Mouse (Mus musculus) C2C12 (cell line): ENCODE measurements around the gene Hacd3.

Experiments used
- CEBPB ChIP-seq: IDR thresholded peaks from one replicate; pipeline ENCODE4 v1.6.1; 2011; ENCODE audit warnings: low read depth, mild to moderate bottlenecking, control low read depth, moderate library complexity
- CTCF ChIP-seq: IDR thresholded peaks from one replicate; pipeline ENCODE4 v1.5.1; 2011; ENCODE audit not compliant: control insufficient read depth, insufficient read depth, insufficient read length
- MYOD1 ChIP-seq: IDR thresholded peaks from one replicate; pipeline ENCODE4 v1.6.1; 2011; ENCODE audit warnings: low read depth; ENCODE audit not compliant: control insufficient read depth, insufficient read length
- MYOG ChIP-seq: IDR thresholded peaks from one replicate; pipeline ENCODE4 v1.6.1; 2011; ENCODE audit not compliant: control insufficient read depth, insufficient read length; ENCODE audit errors: extremely low read depth
- USF1 ChIP-seq: IDR thresholded peaks from one replicate; pipeline ENCODE4 v1.6.1; 2011; ENCODE audit warnings: low read depth, mild to moderate bottlenecking, control low read depth, moderate library complexity

DNA sequence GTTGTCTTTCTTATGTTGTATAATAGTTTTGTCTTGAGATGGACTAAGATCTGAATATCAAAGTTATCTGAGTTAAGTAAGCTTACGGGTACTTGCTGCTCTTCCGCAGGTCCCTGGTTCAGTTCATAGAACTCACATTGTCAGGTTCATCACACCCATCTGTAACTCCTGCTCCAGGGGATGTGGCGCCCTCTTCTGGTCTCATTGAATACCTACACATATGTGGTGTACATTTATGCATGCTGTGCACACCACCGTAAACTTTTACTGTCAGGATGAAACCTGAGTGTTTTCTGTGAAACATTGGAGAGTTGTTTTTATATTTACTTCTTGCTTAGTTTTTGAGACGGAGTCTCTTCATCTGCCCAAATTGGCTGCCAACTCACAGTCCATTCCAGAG, 19.9 kb upstream of the Hacd3 start:
- no peak for TF ChIP-seq CTCF
- TF ChIP-seq MYOG = no peak
- TF ChIP-seq CEBPB = no peak
- no peak for TF ChIP-seq USF1
- TF ChIP-seq MYOD1 = no peak
